Mouse (Mus musculus) C2C12 (cell line): ENCODE results near the gene Eif4e. TPM values are rescaled to one million over a fixed set of nuclear protein-coding genes. Genes with fewer than 3 reads are reported as not detected.

Experiments
- H3K27me3 ChIP-seq: one replicate; pipeline ENCODE4 v1.6.1; 2011; ENCODE audit not compliant: control insufficient read depth, insufficient read depth, insufficient read length
- H3K36me3 ChIP-seq: one replicate; pipeline ENCODE4 v1.6.1; 2011; ENCODE audit not compliant: control insufficient read depth, insufficient read depth
- H3K4me3 ChIP-seq: one replicate; pipeline ENCODE4 v1.5.1; 2011; ENCODE audit warnings: mild to moderate bottlenecking, control low read depth; ENCODE audit not compliant: poor library complexity, insufficient read depth, severe bottlenecking
- H3K79me2 ChIP-seq: one replicate; pipeline ENCODE4 v1.6.1; 2011; ENCODE audit not compliant: control insufficient read depth, insufficient read depth
- H3K79me3 ChIP-seq: one replicate; pipeline ENCODE4 v1.6.1; 2011; ENCODE audit warnings: low read depth, control low read depth
- H3ac ChIP-seq: one replicate; pipeline ENCODE3; 2011; ENCODE audit warnings: low read depth; ENCODE audit not compliant: control insufficient read depth, insufficient read length
- CEBPB ChIP-seq: IDR thresholded peaks from one replicate; pipeline ENCODE4 v1.6.1; 2011; ENCODE audit warnings: low read depth, mild to moderate bottlenecking, control low read depth, moderate library complexity
- CTCF ChIP-seq: IDR thresholded peaks from one replicate; pipeline ENCODE4 v1.5.1; 2011; ENCODE audit not compliant: control insufficient read depth, insufficient read depth, insufficient read length
- FOSL1 ChIP-seq: IDR thresholded peaks from one replicate; pipeline ENCODE4 v1.8.0; 2011; ENCODE audit warnings: mild to moderate bottlenecking, low read length; ENCODE audit not compliant: poor library complexity, insufficient read depth, severe bottlenecking
- MAX ChIP-seq: IDR thresholded peaks from one replicate; pipeline ENCODE4 v1.6.1; 2011; ENCODE audit warnings: mild to moderate bottlenecking, control low read depth
- MYOD1 ChIP-seq: IDR thresholded peaks from one replicate; pipeline ENCODE4 v1.6.1; 2011; ENCODE audit warnings: low read depth; ENCODE audit not compliant: control insufficient read depth, insufficient read length
- MYOG ChIP-seq: IDR thresholded peaks from one replicate; pipeline ENCODE4 v1.6.1; 2011; ENCODE audit not compliant: control insufficient read depth, insufficient read length; ENCODE audit errors: extremely low read depth
- USF1 ChIP-seq: IDR thresholded peaks from one replicate; pipeline ENCODE4 v1.6.1; 2011; ENCODE audit warnings: low read depth, mild to moderate bottlenecking, control low read depth, moderate library complexity
- polyA plus RNA-seq: library from polyadenylated mRNA; unstranded; fragments of >200 nt; fragmentation: generic; extraction: Trizol; gene quantifications from one replicate; pipeline ENCODE4 v1.2.1, GENCODE M21; 2012; ENCODE audit warnings: missing spikeins

Eif4e gene
- polyA plus RNA-seq, 1 experiment: 134 TPM

- Histone ChIP-seq H3K4me3 (no peak overlapping the region), H3K79me2 (peaks cover 19% of the 10 kb centered on the region), H3K27me3 (no peaks in the 10 kb centered on the region), H3K79me3 (peaks cover 13% of the 10 kb centered on the region), H3K36me3 (no peaks in the 10 kb centered on the region), H3ac (no peak overlapping the region)
- TF ChIP-seq MYOD1 (peak; percentile 34), MYOG (no peak)
Measured at GRCm38 (mm10) chr3:138523956-138524355, 2.0 kb upstream of the Eif4e start.

GRCm38 (mm10) chr3:138525494-138525893 lies 485 bp upstream of the Eif4e start:
- no peaks in the 10 kb centered on the region for H3K27me3 ChIP-seq
- H3ac ChIP-seq: no peak overlapping the region
- H3K79me3 ChIP-seq: peaks cover 27% of the 10 kb centered on the region
- H3K79me2 ChIP-seq: peaks cover 34% of the 10 kb centered on the region
- no peak overlapping the region for H3K4me3 ChIP-seq
- H3K36me3 ChIP-seq: peaks cover 8% of the 10 kb centered on the region
- no peak for TF ChIP-seq CEBPB
- no peak for TF ChIP-seq FOSL1
- TF ChIP-seq MAX: no peak
- no peak for TF ChIP-seq CTCF
- no peak for TF ChIP-seq USF1
- no peak for TF ChIP-seq MYOG
- no peak for TF ChIP-seq MYOD1

DNA sequence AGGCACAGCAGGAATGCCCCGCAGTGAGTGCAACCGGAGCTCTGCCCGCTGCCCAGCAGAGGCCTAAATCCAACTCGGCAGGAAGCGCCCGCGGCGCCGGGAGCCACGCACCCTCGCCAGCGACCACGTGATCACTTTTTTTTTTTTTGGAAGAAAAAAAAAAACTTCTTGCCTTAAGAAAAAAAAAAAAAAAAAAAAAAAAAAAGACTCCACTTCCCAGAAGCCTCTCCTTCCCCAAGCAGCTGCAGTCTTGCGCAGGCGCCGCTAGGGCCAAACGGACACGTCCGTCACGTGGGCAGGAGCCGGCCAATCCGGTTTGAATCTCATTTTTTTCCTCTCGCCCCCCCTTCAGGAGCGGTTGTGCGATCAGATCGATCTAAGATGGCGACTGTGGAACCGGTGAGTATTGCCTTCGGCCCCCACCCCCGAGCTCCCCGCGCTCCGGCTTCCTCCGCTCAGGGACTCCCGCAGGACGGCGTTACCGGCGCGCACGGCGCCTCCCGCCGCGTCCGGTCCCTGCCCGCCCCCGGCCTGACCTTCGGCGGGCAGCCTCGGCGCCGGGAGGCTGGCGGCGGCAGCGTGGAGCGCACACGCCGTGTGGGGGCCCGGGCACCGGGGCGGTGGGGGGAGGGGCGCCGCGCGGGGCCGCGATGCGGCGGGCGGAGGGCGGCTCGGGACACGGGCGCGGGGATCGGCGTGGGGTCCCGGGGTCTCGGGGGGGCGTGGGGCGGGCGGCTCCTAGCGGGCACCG lies 1.1 kb downstream of the Eif4e start:
- Histone ChIP-seq H3ac (peak overlapping the region; percentile 96), H3K36me3 (peaks cover 18% of the 10 kb centered on the region), H3K79me2 (peaks cover 50% of the 10 kb centered on the region), H3K4me3 (peak overlapping the region; percentile 84), H3K27me3 (no peaks in the 10 kb centered on the region), H3K79me3 (peaks cover 43% of the 10 kb centered on the region)
- TF ChIP-seq USF1 (peak; percentile 98), CTCF (no peak)

- no peaks in the 10 kb centered on the region for H3K27me3 ChIP-seq
- peaks cover 50% of the 10 kb centered on the region for H3K79me3 ChIP-seq
- peaks cover 18% of the 10 kb centered on the region for H3K36me3 ChIP-seq
- H3ac ChIP-seq: peak overlapping the region; percentile 96
- H3K79me2 ChIP-seq: peaks cover 57% of the 10 kb centered on the region
- H3K4me3 ChIP-seq: peak overlapping the region; percentile 84
- TF ChIP-seq CTCF (no peak), MYOD1 (no peak), CEBPB (no peak), FOSL1 (no peak), USF1 (no peak), MAX (no peak), MYOG (no peak)
Measured at GRCm38 (mm10) chr3:138527667-138528231, 1.8 kb downstream of the Eif4e start.

DNA sequence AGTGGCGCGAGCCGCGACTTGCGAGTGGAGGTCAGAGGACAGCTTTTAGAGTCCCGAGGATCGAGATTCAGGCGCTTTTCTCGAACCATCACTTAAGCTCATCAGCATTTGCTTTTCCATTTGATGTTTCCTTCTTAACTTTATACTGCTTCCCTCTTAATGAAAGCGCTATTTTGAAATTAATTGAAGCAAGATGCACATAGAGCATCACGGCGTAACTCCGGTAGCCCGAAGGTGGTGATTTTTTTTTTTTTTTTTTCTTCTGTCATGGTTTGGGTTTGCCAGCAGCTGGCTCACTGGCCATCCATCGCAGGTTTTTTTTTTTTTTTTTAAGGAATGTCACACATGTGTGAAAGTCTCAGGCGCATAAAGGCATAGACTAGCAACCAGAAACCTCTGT lies 2.3 kb downstream of the Eif4e start:
- Histone ChIP-seq H3K79me2 (peaks cover 62% of the 10 kb centered on the region), H3K36me3 (peaks cover 18% of the 10 kb centered on the region), H3K4me3 (peak overlapping the region; percentile 84), H3K27me3 (no peaks in the 10 kb centered on the region), H3ac (peak overlapping the region; percentile 96), H3K79me3 (peaks cover 55% of the 10 kb centered on the region)
- TF ChIP-seq MYOG (no peak), FOSL1 (no peak), USF1 (no peak), CTCF (no peak), CEBPB (no peak), MAX (no peak)

- peaks cover 25% of the 10 kb centered on the region for H3K36me3 ChIP-seq
- peaks cover 80% of the 10 kb centered on the region for H3K79me3 ChIP-seq
- no peak overlapping the region for H3K4me3 ChIP-seq
- peaks cover 87% of the 10 kb centered on the region for H3K79me2 ChIP-seq
- no peaks in the 10 kb centered on the region for H3K27me3 ChIP-seq
- TF ChIP-seq CTCF (no peak), MAX (no peak), FOSL1 (no peak), USF1 (no peak), MYOG (no peak), MYOD1 (no peak), CEBPB (no peak)
- no peak overlapping the region for H3ac ChIP-seq
Measured at GRCm38 (mm10) chr3:138530578-138531478, 4.8 kb downstream of the Eif4e start.
